Mouse (Mus musculus) hindbrain, embryonic 14.5 days (tissue): Measurements from ENCODE around the gene Iqch. TPM values are rescaled to one million over a fixed set of nuclear protein-coding genes. Genes with fewer than 3 reads are reported as not detected.
A peak's percentile ranks its signal among the peaks of the same experiment; 100 is the strongest.

Experiments used
- ATAC-seq: fragments of 200-750 bp; cut with Nextera tagmentation; 2 replicates; pipeline ENCODE4 v1.8.0; 2017; ENCODE audit warnings: moderate number of reproducible peaks, mild to moderate bottlenecking, moderate TSS enrichment, moderate library complexity; ENCODE audit not compliant: low FRiP score
- DNase-seq: peaks from one replicate; pipeline ENCODE4 v3.0.0-alpha.2; 2015; ENCODE audit warnings: low spot score
- H3K27ac ChIP-seq: fragments of 300-500 bp; sonication (generic); 2 replicates; pipeline ENCODE4 v1.5.1; 2014; ENCODE audit warnings: mild to moderate bottlenecking, moderate library complexity
- H3K27me3 ChIP-seq: fragments of 300-500 bp; sonication (generic); 2 replicates; pipeline ENCODE4 v1.6.1; 2014; ENCODE audit warnings: mild to moderate bottlenecking, low read length, mixed read lengths; ENCODE audit not compliant: control insufficient read depth, insufficient read depth
- H3K36me3 ChIP-seq: fragments of 300-500 bp; sonication (generic); replicated peaks from 2 replicates; pipeline ENCODE4 v1.6.1; 2014; ENCODE audit not compliant: control insufficient read depth, insufficient read depth
- H3K4me1 ChIP-seq: fragments of 300-500 bp; sonication (generic); replicated peaks from 2 replicates; pipeline ENCODE4 v1.6.1; 2014; ENCODE audit warnings: antibody characterized with exemption, low read length, mixed read lengths; ENCODE audit not compliant: control insufficient read depth, insufficient read depth
- H3K4me2 ChIP-seq: fragments of 300-500 bp; sonication (generic); replicated peaks from 2 replicates; pipeline ENCODE4 v1.6.1; 2014; ENCODE audit warnings: mild to moderate bottlenecking, moderate library complexity
- H3K4me3 ChIP-seq: fragments of 300-500 bp; sonication (generic); replicated peaks from 2 replicates; pipeline ENCODE4 v1.5.1; 2014; ENCODE audit warnings: mild to moderate bottlenecking, low read length
- H3K9ac ChIP-seq: fragments of 300-500 bp; sonication (generic); 2 replicates; pipeline ENCODE4 v1.6.1; 2014
- H3K9me3 ChIP-seq: fragments of 300-500 bp; sonication (generic); 2 replicates; pipeline ENCODE4 v1.6.1; 2016; ENCODE audit warnings: low read length; ENCODE audit not compliant: control insufficient read depth
- WGBS: fragments of 180-500 bp; shearing (Covaris S2); extraction: QIAGEN DNeasy Blood & Tissue Kit; methylation state at CpG from one replicate; pipeline ENCODE4 v1.1.7; 2014; 5-methylcytosine and 5-hydroxymethylcytosine counted together
- polyA plus RNA-seq: library from polyadenylated mRNA; unstranded; fragments of >200 nt; fragmentation: Nextera tagmentation; extraction: Ambion mirVana; gene quantifications from 2 replicates; pipeline ENCODE4 v1.2.1, GENCODE M21; 2014

The Iqch gene
- polyA plus RNA-seq, 1 experiment from 2014 or later = 0.37 TPM

- H3K4me2 ChIP-seq = no peak overlapping the region
- H3K27ac ChIP-seq = no peak overlapping the region
- no peaks in the 10 kb centered on the region for H3K36me3 ChIP-seq
- H3K4me3 ChIP-seq = no peak overlapping the region
- DNase-seq = no peak
- peaks cover 21% of the 10 kb centered on the region for H3K4me1 ChIP-seq
- WGBS = 86% methylated on average over 6 of the region's 6 CpGs
- no peak for ATAC-seq
- no peaks in the 10 kb centered on the region for H3K27me3 ChIP-seq
- no peaks in the 10 kb centered on the region for H3K9me3 ChIP-seq
- no peak overlapping the region for H3K9ac ChIP-seq
These were observed 5.7 kb upstream of the Iqch start for GRCm38 (mm10) chr9:63608006-63608405.

DNA sequence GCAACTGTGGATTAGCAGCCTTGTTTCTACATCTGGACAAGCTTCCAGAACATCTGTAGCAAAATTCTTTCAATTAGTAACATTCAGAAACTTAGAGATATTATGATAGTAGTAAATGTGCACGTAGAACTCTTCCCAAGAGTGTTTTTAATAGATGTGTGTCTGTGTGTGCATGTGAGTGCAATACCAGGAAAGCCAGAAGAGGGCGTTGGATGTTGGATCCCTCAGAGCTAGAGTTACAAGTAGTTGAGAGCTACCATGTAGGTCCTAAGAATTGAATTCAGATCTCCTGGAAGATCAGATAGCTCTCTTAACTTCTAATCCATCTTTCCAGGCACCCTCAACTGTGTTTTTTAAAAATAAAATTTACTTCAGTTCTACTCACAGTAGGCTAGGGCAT, 4.3 kb upstream of the Iqch start:
- no peak for ATAC-seq
- H3K27ac ChIP-seq = no peak overlapping the region
- H3K9ac ChIP-seq = no peak overlapping the region
- H3K36me3 ChIP-seq = no peaks in the 10 kb centered on the region
- H3K9me3 ChIP-seq = no peaks in the 10 kb centered on the region
- no peak overlapping the region for H3K4me3 ChIP-seq
- no peak overlapping the region for H3K4me2 ChIP-seq
- peaks cover 16% of the 10 kb centered on the region for H3K4me1 ChIP-seq
- WGBS = 80% methylated on average over 2 of the region's 2 CpGs
- no peaks in the 10 kb centered on the region for H3K27me3 ChIP-seq
- no peak for DNase-seq

- Histone ChIP-seq H3K27me3 (no peaks in the 10 kb centered on the region), H3K4me2 (peak overlapping the region; percentile 68), H3K36me3 (no peaks in the 10 kb centered on the region), H3K9ac (no peak overlapping the region), H3K4me1 (peaks cover 12% of the 10 kb centered on the region), H3K4me3 (peak overlapping the region; percentile 90; the same call in 1 of the 2 replicates), H3K27ac (no peak overlapping the region), H3K9me3 (no peaks in the 10 kb centered on the region)
- ATAC-seq = no peak
- no peak for DNase-seq
- 67% methylated on average over 6 of the region's 6 CpGs for WGBS
These were observed 1.6 kb upstream of the Iqch start for GRCm38 (mm10) chr9:63603849-63604248.

DNA sequence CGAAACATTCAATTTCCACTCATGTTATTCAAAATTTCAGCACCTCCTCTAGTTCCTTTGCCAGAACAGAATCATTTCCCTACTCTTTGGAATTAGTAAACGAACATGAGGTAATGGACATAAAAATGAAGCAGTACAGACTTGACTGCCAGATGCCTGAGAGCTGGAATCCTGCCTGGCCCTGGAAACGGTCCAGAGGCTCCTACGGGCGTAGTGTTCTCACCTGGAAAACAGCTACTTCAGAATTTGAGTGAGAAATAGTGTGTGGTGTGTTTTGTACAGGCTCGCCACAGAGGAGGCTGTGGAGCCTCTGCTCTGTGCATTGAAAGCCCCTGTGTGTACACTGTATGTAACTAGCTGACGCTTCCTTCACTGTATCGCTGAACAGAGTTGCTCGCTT, 5.6 kb downstream of the Iqch start:
- Histone ChIP-seq H3K27ac (no peak overlapping the region), H3K27me3 (no peaks in the 10 kb centered on the region), H3K4me1 (no peaks in the 10 kb centered on the region), H3K9me3 (no peaks in the 10 kb centered on the region), H3K4me3 (no peak overlapping the region), H3K9ac (no peak overlapping the region), H3K4me2 (no peak overlapping the region), H3K36me3 (no peaks in the 10 kb centered on the region)
- ATAC-seq (no peak), DNase-seq (no peak)
- WGBS = 87% methylated on average over 9 of the region's 9 CpGs

DNA sequence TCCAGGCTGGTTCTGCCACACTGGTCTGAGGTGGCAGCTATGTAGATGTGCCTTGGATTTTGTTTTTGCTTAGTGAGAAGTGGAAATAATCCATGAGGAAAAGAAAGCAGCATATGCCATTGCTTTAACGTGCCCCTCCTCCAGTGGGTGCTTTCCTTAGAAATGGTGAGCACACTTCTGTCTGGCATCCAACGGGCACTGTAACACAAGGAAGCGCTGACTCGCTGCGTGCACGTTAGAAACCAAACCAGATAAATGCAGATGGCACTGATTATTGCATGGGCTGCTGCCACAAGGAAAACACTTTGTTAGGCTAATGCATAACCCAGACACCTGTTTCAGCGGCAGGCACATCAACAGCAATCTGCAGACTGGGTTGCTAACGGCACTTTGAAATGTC, 6.6 kb downstream of the Iqch start:
- no peak overlapping the region for H3K4me2 ChIP-seq
- DNase-seq = no peak
- no peak overlapping the region for H3K9ac ChIP-seq
- ATAC-seq = no peak
- no peak overlapping the region for H3K27ac ChIP-seq
- H3K27me3 ChIP-seq = no peaks in the 10 kb centered on the region
- H3K4me3 ChIP-seq = no peak overlapping the region
- no peaks in the 10 kb centered on the region for H3K36me3 ChIP-seq
- 85% methylated on average over 8 of the region's 8 CpGs for WGBS
- H3K9me3 ChIP-seq = no peaks in the 10 kb centered on the region
- H3K4me1 ChIP-seq = no peaks in the 10 kb centered on the region

DNA sequence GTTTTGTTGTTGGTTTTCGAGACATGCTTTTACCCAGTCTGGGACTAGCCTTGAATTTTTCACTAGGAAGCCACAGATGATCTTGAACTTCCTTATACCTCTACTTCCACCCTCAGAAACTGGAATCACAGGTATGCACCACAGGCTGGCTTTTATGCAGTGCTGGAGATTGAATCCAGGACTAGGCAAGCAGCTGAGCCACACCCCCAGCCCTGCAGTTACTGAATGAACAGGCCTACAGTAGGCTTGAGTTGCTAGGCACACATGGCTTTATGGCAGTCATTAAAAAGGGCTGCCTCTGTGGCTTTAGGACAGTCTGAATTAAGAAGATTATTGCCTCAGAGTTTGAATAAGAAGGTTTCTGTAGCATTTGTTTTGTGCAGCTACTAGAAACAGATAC, 7.3 kb downstream of the Iqch start:
- H3K27ac ChIP-seq = no peak overlapping the region
- H3K4me1 ChIP-seq = no peaks in the 10 kb centered on the region
- H3K4me3 ChIP-seq = no peak overlapping the region
- ATAC-seq (no peak), DNase-seq (no peak)
- H3K27me3 ChIP-seq = no peaks in the 10 kb centered on the region
- 93% methylated on average over 1 of the region's 1 CpGs for WGBS
- H3K9ac ChIP-seq = no peak overlapping the region
- no peak overlapping the region for H3K4me2 ChIP-seq
- no peaks in the 10 kb centered on the region for H3K9me3 ChIP-seq
- no peaks in the 10 kb centered on the region for H3K36me3 ChIP-seq

DNA sequence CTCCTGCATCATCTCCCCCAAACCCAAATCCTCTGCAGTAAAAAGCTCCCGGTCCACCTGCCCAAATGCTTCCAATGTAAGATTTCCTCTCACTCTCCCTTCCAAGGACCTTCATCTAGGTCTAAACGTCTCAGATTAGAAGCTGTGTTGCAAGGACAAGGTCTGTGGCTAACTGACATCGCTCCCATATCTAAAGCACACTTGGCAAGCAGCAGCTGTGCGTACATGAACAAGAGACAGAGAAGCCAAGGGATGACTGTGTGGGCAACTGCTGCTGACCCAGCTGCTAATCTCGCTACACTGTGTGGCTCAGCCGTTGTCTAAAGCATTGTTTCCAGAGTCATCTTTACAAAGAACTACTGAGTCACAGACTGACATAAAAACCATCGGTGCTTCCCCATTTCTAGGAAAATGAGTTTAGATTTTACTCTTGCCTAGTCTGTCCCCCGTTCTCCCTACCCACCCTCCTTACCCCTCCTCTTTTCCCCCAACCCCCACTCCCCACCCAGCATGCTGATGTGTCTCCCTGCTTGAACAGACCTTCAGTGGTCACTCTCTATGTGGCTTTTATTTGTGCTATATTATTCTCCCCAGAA, 10.5 kb downstream of the Iqch start:
- Histone ChIP-seq H3K4me1 (no peaks in the 10 kb centered on the region), H3K9me3 (peaks cover 11% of the 10 kb centered on the region), H3K9ac (no peak overlapping the region), H3K36me3 (no peaks in the 10 kb centered on the region), H3K4me2 (no peak overlapping the region), H3K27ac (no peak overlapping the region), H3K4me3 (no peak overlapping the region), H3K27me3 (no peaks in the 10 kb centered on the region)
- ATAC-seq (no peak), DNase-seq (no peak)
- WGBS = 90% methylated on average over 8 of the region's 8 CpGs

GRCm38 (mm10) chr9:63590592-63590991, 11.7 kb downstream of the Iqch start:
- DNase-seq = no peak
- no peak overlapping the region for H3K27ac ChIP-seq
- WGBS = 95% methylated on average over 4 of the region's 4 CpGs
- no peak overlapping the region for H3K4me3 ChIP-seq
- H3K4me2 ChIP-seq = no peak overlapping the region
- H3K9me3 ChIP-seq = peaks cover 15% of the 10 kb centered on the region
- no peak for ATAC-seq
- no peaks in the 10 kb centered on the region for H3K27me3 ChIP-seq
- H3K36me3 ChIP-seq = no peaks in the 10 kb centered on the region
- H3K4me1 ChIP-seq = no peaks in the 10 kb centered on the region
- no peak overlapping the region for H3K9ac ChIP-seq

DNA sequence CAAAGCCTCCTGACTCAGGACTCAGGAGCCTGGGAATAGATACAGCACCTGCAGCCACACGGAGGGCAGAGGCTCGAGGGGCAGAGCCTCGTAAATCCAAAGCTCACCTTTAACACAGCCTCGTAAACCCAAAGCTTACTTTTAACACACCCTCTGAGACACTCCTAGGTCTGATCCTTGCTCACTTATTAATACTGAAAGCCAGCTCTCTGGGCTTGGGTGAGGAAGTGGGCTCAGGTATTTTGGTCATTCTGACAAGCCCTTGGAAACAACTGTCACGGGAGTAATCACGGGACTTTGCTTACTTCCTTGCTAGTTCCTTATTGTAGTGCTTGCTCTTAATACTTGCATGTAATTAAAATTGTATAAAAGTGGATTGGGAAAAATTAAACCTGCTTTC, 13.1 kb downstream of the Iqch start:
- H3K4me2 ChIP-seq = no peak overlapping the region
- 76% methylated on average over 6 of the region's 6 CpGs for WGBS
- no peaks in the 10 kb centered on the region for H3K27me3 ChIP-seq
- no peak for ATAC-seq
- no peak overlapping the region for H3K27ac ChIP-seq
- DNase-seq = no peak
- H3K36me3 ChIP-seq = no peaks in the 10 kb centered on the region
- H3K9ac ChIP-seq = no peak overlapping the region
- H3K4me1 ChIP-seq = no peaks in the 10 kb centered on the region
- peaks cover 15% of the 10 kb centered on the region for H3K9me3 ChIP-seq
- no peak overlapping the region for H3K4me3 ChIP-seq

GRCm38 (mm10) chr9:63585251-63585650, 17.0 kb downstream of the Iqch start:
- Histone ChIP-seq H3K27me3 (no peaks in the 10 kb centered on the region), H3K4me3 (no peak overlapping the region), H3K9ac (no peak overlapping the region), H3K4me2 (no peak overlapping the region), H3K27ac (no peak overlapping the region), H3K4me1 (no peaks in the 10 kb centered on the region), H3K36me3 (no peaks in the 10 kb centered on the region), H3K9me3 (peaks cover 15% of the 10 kb centered on the region)
- ATAC-seq (no peak), DNase-seq (no peak)
- 91% methylated on average over 6 of the region's 6 CpGs for WGBS
